Mouse (Mus musculus) cerebellum, adult 11 months (tissue): ENCODE results near the gene Atp2b2.

Experiments
- DNase-seq: peaks from one replicate; pipeline ENCODE4 v3.0.0; 2022

The Atp2b2 gene

GRCm38 (mm10) chr6:114042332-114042731 is at the start of gene Atp2b2:
Atp2b2 (minus strand) TSS chr6:114042613.
- DNase-seq: peak; percentile 53

GRCm38 (mm10) chr6:114089626-114090025 is 47.2 kb upstream of the Atp2b2 start:
- peak; percentile 60 for DNase-seq

GRCm38 (mm10) chr6:114087106-114087505 is 44.7 kb upstream of the Atp2b2 start:
- DNase-seq: no peak

GRCm38 (mm10) chr6:114078556-114078955 is 36.1 kb upstream of the Atp2b2 start:
- no peak for DNase-seq

GRCm38 (mm10) chr6:114076560-114076959 is 34.1 kb upstream of the Atp2b2 start:
- DNase-seq: peak; percentile 68

GRCm38 (mm10) chr6:114076061-114076460 is 33.6 kb upstream of the Atp2b2 start:
- DNase-seq: no peak

GRCm38 (mm10) chr6:114074929-114075328 is 32.5 kb upstream of the Atp2b2 start:
- DNase-seq: no peak

- no peak for DNase-seq
These were observed 31.8 kb upstream of the Atp2b2 start for GRCm38 (mm10) chr6:114074256-114074655.

- DNase-seq: peak; percentile 70
These were observed 29.2 kb upstream of the Atp2b2 start for GRCm38 (mm10) chr6:114071564-114071963.

GRCm38 (mm10) chr6:114063100-114063499 is 20.7 kb upstream of the Atp2b2 start:
- no peak for DNase-seq

- no peak for DNase-seq
These were observed 20.3 kb upstream of the Atp2b2 start for GRCm38 (mm10) chr6:114062688-114063087.

GRCm38 (mm10) chr6:114059206-114059605 is 16.8 kb upstream of the Atp2b2 start:
- no peak for DNase-seq

GRCm38 (mm10) chr6:114058030-114058808 is 15.8 kb upstream of the Atp2b2 start:
- peak; percentile 29 for DNase-seq

- DNase-seq: no peak
These were observed 12.9 kb upstream of the Atp2b2 start for GRCm38 (mm10) chr6:114055311-114055710.

GRCm38 (mm10) chr6:114044962-114045361 is 2.5 kb upstream of the Atp2b2 start:
- DNase-seq: no peak

GRCm38 (mm10) chr6:114042836-114043235 is 423 bp upstream of the Atp2b2 start:
- no peak for DNase-seq

- peak; percentile 46 for DNase-seq
These were observed 515 bp downstream of the Atp2b2 start for GRCm38 (mm10) chr6:114041911-114042284.

GRCm38 (mm10) chr6:114041097-114041910 is 1.1 kb downstream of the Atp2b2 start:
- DNase-seq: peak; percentile 76

GRCm38 (mm10) chr6:114035704-114036103 is 6.7 kb downstream of the Atp2b2 start:
- DNase-seq: no peak

GRCm38 (mm10) chr6:114032822-114033221 is 9.6 kb downstream of the Atp2b2 start:
- peak; percentile 46 for DNase-seq

- no peak for DNase-seq
These were observed 18.6 kb downstream of the Atp2b2 start for GRCm38 (mm10) chr6:114023794-114024193.

- no peak for DNase-seq
These were observed 20.3 kb downstream of the Atp2b2 start for GRCm38 (mm10) chr6:114022104-114022503.

GRCm38 (mm10) chr6:114013801-114014200 is 28.6 kb downstream of the Atp2b2 start:
- DNase-seq: no peak

- peak; percentile 38 for DNase-seq
These were observed 29.6 kb downstream of the Atp2b2 start for GRCm38 (mm10) chr6:114012834-114013233.
